Mouse (Mus musculus): ENCODE results near the gene Vps53. TPM values are rescaled to one million over a fixed set of nuclear protein-coding genes. Genes with fewer than 3 reads are reported as not detected.

Vps53 gene
- polyA plus RNA-seq, 1 experiment, result 40.1 TPM

DNA sequence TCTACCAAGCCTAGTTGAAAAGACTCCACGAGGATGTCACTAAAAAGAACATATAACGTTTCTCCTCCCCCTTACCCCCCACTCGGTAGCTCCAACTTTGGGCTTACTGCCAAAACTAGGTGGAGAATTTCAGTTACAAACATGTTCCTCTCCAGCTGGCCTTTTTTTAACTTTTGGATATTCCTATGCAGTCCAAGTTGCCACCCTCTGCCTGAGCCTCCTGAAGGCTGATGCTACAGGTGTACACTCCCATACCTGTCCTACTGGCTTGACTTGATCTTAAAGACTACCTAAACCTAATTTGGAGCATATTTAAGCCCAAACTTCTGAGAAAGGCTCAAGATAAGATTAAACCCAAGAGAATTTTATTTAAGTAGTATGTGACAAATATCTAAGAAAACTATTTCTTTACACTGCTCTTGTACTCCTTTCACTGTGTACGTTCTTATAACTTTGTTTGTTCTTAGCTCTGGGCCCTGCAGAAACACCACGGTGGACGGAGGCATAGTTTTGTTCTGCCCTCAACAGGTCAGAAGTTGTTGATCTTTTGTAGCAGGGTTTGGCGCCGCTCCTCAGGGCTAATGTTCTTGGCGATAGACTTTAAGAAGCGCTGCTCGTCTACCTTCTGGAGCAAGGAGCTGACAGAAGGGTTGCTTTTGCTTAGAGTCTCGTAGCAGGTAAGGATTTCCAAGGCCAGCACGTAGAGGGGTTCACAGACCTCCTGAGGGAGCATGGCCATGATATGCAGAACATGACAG is 31.0 kb upstream of the Vps53 start:
- Histone ChIP-seq H3K27ac (ENCODE audit: insufficient read depth, low read length) (no peak overlapping the region), H3K4me3 (ENCODE audit: insufficient read depth, low read length) (no peak overlapping the region), H3K4me1 (ENCODE audit: control insufficient read depth, insufficient read depth, low read length) (no peaks in the 10 kb centered on the region)
- TF ChIP-seq POLR2A (IDR thresholded peaks at IDR 0.05; ENCODE audit: low read depth, low read length) (no peak), CTCF (IDR thresholded peaks at IDR 0.05; ENCODE audit: borderline replicate concordance, insufficient read depth, low read length) (no peak)

GRCm38 (mm10) chr11:76206793-76207192 is 27.3 kb upstream of the Vps53 start:
- Histone ChIP-seq H3K4me1 (ENCODE audit: control insufficient read depth, insufficient read depth, low read length) (no peaks in the 10 kb centered on the region), H3K4me3 (ENCODE audit: insufficient read depth, low read length) (no peak overlapping the region), H3K27ac (ENCODE audit: insufficient read depth, low read length) (no peak overlapping the region)
- TF ChIP-seq CTCF (IDR thresholded peaks at IDR 0.05; ENCODE audit: borderline replicate concordance, insufficient read depth, low read length) (no peak), POLR2A (IDR thresholded peaks at IDR 0.05; ENCODE audit: low read depth, low read length) (no peak)

- Histone ChIP-seq H3K4me3 (ENCODE audit: insufficient read depth, low read length) (peak overlapping the region; percentile 68), H3K27ac (ENCODE audit: insufficient read depth, low read length) (no peak overlapping the region), H3K4me1 (ENCODE audit: control insufficient read depth, insufficient read depth, low read length) (no peaks in the 10 kb centered on the region)
- TF ChIP-seq CTCF (IDR thresholded peaks at IDR 0.05; ENCODE audit: borderline replicate concordance, insufficient read depth, low read length) (no peak), POLR2A (IDR thresholded peaks at IDR 0.05; ENCODE audit: low read depth, low read length) (peak; percentile 97)
Observed at GRCm38 (mm10) chr11:76201761-76202674, 22.6 kb upstream of the Vps53 start.

DNA sequence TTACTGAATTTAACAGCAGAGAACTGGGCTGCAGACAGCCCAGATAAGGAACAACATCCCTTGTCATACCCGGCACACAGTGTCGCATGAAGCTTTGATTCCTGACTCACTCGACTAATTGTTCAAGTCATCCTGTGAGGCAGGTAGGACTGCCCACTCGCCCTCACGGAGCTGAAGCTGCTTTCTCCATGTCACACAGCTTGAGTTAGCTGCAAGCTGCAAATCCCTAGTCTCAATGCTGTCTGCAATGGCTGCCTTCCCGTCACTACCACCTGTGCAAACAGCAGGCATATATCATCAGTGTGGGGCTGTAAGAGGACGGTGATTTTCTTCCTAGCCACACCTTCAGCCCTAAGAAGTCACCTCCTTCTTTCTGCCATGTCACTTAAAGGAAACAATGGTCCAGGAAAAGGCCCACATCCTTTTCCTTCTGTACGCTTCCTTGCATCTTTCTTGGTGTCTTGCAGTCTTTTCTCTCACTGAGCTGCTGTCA is 17.6 kb upstream of the Vps53 start:
- H3K4me3 ChIP-seq (ENCODE audit: insufficient read depth, low read length), result no peak overlapping the region
- no peak overlapping the region for H3K27ac ChIP-seq (ENCODE audit: insufficient read depth, low read length)
- TF ChIP-seq POLR2A (IDR thresholded peaks at IDR 0.05; ENCODE audit: low read depth, low read length) (no peak), CTCF (IDR thresholded peaks at IDR 0.05; ENCODE audit: borderline replicate concordance, insufficient read depth, low read length) (no peak)
- no peaks in the 10 kb centered on the region for H3K4me1 ChIP-seq (ENCODE audit: control insufficient read depth, insufficient read depth, low read length)

DNA sequence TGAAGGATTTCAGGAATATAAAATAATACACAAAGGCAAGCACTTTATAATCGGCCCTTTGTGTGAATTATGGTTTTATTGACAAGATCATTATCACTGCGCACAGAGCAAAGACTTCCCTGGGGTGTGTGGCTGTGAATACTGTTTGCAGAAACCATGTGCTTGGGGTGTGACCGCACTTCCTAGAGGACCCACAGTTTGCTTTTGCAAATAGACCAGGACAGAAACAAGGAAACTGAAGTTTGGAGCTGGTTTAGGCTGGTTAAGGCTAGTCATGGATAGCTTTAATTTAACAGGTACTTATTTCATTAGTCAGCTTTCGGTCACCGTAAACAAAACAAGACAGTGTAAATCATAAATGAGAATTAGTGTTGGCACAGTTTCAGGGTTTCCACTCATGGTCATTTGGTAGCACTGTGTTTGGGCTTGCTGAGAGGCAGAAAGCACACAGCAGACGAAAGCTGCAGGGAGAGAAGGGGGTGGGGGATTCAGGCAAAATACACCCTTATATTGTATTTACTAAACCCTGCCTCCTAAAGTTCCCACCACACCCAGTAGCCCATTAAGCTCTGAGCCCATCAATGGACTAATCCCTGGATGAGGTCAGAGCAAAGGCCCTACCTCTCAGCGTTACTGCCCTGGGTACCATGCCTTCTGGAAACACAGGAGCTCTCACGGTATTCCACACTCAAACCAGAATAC is 17.0 kb upstream of the Vps53 start:
- Histone ChIP-seq H3K4me1 (ENCODE audit: control insufficient read depth, insufficient read depth, low read length) (no peaks in the 10 kb centered on the region), H3K27ac (ENCODE audit: insufficient read depth, low read length) (no peak overlapping the region), H3K4me3 (ENCODE audit: insufficient read depth, low read length) (no peak overlapping the region)
- TF ChIP-seq POLR2A (IDR thresholded peaks at IDR 0.05; ENCODE audit: low read depth, low read length) (no peak), CTCF (IDR thresholded peaks at IDR 0.05; ENCODE audit: borderline replicate concordance, insufficient read depth, low read length) (no peak)

DNA sequence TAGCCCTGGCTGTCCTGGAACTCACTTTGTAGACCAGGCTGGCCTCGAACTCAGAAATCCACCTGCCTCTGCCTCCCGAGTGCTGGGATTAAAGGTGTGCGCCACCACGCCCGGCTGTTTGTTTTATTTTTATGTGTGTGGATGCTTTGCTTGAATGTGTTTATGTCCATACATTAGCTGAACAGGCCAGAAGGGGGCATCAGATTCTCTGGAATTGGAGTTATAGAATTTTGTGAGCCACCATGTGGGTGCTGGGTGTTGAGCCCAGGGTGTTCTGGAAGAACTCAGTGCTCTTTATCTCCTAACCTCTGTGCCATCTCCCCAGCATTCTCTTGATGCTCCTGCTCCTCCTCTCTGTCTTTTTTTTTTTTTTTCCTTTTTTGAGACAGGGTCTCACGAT is 7.5 kb upstream of the Vps53 start:
- TF ChIP-seq CTCF (IDR thresholded peaks at IDR 0.05; ENCODE audit: borderline replicate concordance, insufficient read depth, low read length), result no peak
- TF ChIP-seq POLR2A (IDR thresholded peaks at IDR 0.05; ENCODE audit: low read depth, low read length), result no peak
- no peak overlapping the region for H3K4me3 ChIP-seq (ENCODE audit: insufficient read depth, low read length)
- H3K4me1 ChIP-seq (ENCODE audit: control insufficient read depth, insufficient read depth, low read length), result no peaks in the 10 kb centered on the region
- H3K27ac ChIP-seq (ENCODE audit: insufficient read depth, low read length), result no peak overlapping the region

DNA sequence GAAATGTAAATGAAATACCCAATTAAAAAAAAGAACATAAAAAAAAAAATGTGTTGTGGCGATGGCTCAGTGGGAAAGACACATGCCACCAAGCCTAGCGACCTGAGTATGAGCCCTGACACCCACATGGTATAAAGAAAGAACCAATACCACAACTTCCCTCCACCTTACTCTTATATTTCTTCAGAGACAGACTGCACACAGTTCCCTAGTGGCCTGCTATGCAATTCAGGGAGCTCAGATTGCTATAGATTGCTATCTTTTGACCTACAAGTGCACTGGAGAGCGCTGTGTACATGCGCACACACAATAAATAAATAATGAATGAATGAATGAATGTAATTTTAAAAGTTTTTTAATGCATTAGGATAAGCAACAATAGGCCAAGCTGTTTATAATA is 4.3 kb upstream of the Vps53 start:
- no peak overlapping the region for H3K27ac ChIP-seq (ENCODE audit: insufficient read depth, low read length)
- no peak overlapping the region for H3K4me3 ChIP-seq (ENCODE audit: insufficient read depth, low read length)
- TF ChIP-seq CTCF (IDR thresholded peaks at IDR 0.05; ENCODE audit: borderline replicate concordance, insufficient read depth, low read length), result no peak
- no peak for TF ChIP-seq POLR2A (IDR thresholded peaks at IDR 0.05; ENCODE audit: low read depth, low read length)
- H3K4me1 ChIP-seq (ENCODE audit: control insufficient read depth, insufficient read depth, low read length), result no peaks in the 10 kb centered on the region

DNA sequence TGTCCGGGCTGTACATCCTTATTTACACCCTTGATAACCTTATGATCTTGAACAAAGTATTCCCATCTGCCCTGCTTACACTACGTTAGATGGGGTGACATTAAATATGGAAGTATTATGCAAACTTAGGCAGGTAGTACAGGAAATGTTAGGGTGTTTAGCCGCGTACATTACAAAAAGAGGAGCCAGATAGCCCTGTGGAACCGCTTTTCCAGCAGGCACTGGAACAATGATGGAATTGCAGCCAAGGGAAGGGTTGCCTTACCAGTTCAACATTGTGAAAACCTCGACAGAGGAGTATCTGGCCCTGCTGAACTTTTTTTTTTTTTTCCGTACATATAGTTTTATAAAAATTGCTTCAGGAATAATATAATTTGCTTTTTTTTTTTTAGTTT is 696 bp upstream of the Vps53 start:
- Histone ChIP-seq H3K4me1 (ENCODE audit: control insufficient read depth, insufficient read depth, low read length) (no peaks in the 10 kb centered on the region), H3K4me3 (ENCODE audit: insufficient read depth, low read length) (peak overlapping the region; percentile 78), H3K27ac (ENCODE audit: insufficient read depth, low read length) (no peak overlapping the region)
- TF ChIP-seq POLR2A (IDR thresholded peaks at IDR 0.05; ENCODE audit: low read depth, low read length) (no peak), CTCF (IDR thresholded peaks at IDR 0.05; ENCODE audit: borderline replicate concordance, insufficient read depth, low read length) (no peak)

DNA sequence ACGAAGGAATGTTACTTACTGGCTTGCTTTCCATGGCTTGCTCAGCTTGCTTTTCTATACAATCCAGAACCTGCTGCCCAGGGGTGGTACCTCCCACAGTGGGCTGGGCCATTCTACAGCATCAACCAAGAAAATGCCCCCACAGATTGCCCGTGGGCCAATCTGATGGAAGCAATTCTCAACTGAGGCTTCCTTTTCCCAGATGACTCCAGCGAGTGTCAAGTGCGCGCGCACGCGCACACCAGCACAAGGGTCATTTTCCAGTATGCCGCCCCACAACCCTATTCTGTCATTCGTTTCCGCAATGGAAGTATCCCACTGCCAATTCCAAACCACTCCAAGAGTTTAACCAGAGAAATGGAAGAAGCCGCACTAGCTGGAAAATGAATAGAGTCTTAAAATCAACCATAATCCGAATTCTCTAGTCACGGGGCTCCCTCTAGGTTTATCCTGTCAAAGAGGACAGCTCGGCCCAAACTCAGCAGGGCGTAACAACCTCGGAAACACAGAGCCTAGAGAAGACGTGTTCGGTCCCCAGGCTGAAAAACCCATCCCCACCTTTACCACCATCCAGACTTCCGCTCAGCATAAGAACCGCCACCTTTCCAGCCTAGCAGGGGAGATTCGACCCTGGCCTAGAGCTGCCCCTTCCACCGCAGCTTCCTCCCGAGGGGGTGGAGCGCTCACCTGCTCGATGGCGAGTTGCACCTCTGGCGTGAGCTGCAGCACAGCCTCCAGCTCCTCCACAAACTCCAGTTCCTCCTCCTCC is 537 bp downstream of the Vps53 start:
- TF ChIP-seq POLR2A (IDR thresholded peaks at IDR 0.05; ENCODE audit: low read depth, low read length) (no peak), CTCF (IDR thresholded peaks at IDR 0.05; ENCODE audit: borderline replicate concordance, insufficient read depth, low read length) (no peak)
- no peak overlapping the region for H3K27ac ChIP-seq (ENCODE audit: insufficient read depth, low read length)
- H3K4me1 ChIP-seq (ENCODE audit: control insufficient read depth, insufficient read depth, low read length), result no peaks in the 10 kb centered on the region
- peak overlapping the region; percentile 78 for H3K4me3 ChIP-seq (ENCODE audit: insufficient read depth, low read length)
